Mouse (Mus musculus): ENCODE data around the gene Ccdc92b.

Gene Ccdc92b

GRCm38 (mm10) chr11:74611437-74611836 lies 8.0 kb upstream of the Ccdc92b start:
- peak; percentile 42 for DNase-seq (ENCODE audit: low read depth)

GRCm38 (mm10) chr11:74613428-74613827 lies 6.0 kb upstream of the Ccdc92b start:
- no peak for DNase-seq (ENCODE audit: low read depth)

GRCm38 (mm10) chr11:74615571-74615970 lies 3.8 kb upstream of the Ccdc92b start:
- DNase-seq (ENCODE audit: low read depth) = peak; percentile 19

- no peak for DNase-seq (ENCODE audit: low read depth)
Measured at GRCm38 (mm10) chr11:74619956-74620300, 523 bp downstream of the Ccdc92b start.

GRCm38 (mm10) chr11:74621974-74622669 lies 2.7 kb downstream of the Ccdc92b start:
- peak; percentile 94 for DNase-seq (ENCODE audit: low read depth)

- no peak for DNase-seq (ENCODE audit: low read depth)
Measured at GRCm38 (mm10) chr11:74623693-74624092, 4.3 kb downstream of the Ccdc92b start.

- peak; percentile 83 for DNase-seq (ENCODE audit: low read depth)
Measured at GRCm38 (mm10) chr11:74625333-74625732, 5.9 kb downstream of the Ccdc92b start.

GRCm38 (mm10) chr11:74627481-74627880 lies 8.1 kb downstream of the Ccdc92b start:
- no peak for DNase-seq (ENCODE audit: low read depth)

GRCm38 (mm10) chr11:74631880-74632789 lies 12.7 kb downstream of the Ccdc92b start:
- DNase-seq (ENCODE audit: low read depth) = no peak

- peak; percentile 85 for DNase-seq (ENCODE audit: low read depth)
Measured at GRCm38 (mm10) chr11:74634490-74635275, 15.3 kb downstream of the Ccdc92b start.

- no peak for DNase-seq (ENCODE audit: low read depth)
Measured at GRCm38 (mm10) chr11:74637486-74637885, 18.1 kb downstream of the Ccdc92b start.

- DNase-seq (ENCODE audit: low read depth) = peak; percentile 76
Measured at GRCm38 (mm10) chr11:74637971-74638790, 18.8 kb downstream of the Ccdc92b start.

GRCm38 (mm10) chr11:74638791-74639411 lies 19.5 kb downstream of the Ccdc92b start:
- no peak for DNase-seq (ENCODE audit: low read depth)

GRCm38 (mm10) chr11:74639628-74640027 lies 20.2 kb downstream of the Ccdc92b start:
- no peak for DNase-seq (ENCODE audit: low read depth)

- DNase-seq (ENCODE audit: low read depth) = peak; percentile 68
Measured at GRCm38 (mm10) chr11:74647966-74648365, 28.6 kb downstream of the Ccdc92b start.

- no peak for DNase-seq (ENCODE audit: low read depth)
Measured at GRCm38 (mm10) chr11:74648676-74649075, 29.3 kb downstream of the Ccdc92b start.

- DNase-seq (ENCODE audit: low read depth) = peak; percentile 98
Measured at GRCm38 (mm10) chr11:74649095-74649646, 29.8 kb downstream of the Ccdc92b start, which contains the start of gene Cluh. TSS of gene Cluh (plus strand) at chr11:74649495.

GRCm38 (mm10) chr11:74649647-74650551 lies 30.5 kb downstream of the Ccdc92b start:
- peak; percentile 55 for DNase-seq (ENCODE audit: low read depth)

- peak; percentile 29 for DNase-seq (ENCODE audit: low read depth)
Measured at GRCm38 (mm10) chr11:74650576-74651100, 31.2 kb downstream of the Ccdc92b start.

Data from 416B (cell line).